Mouse (Mus musculus) hindlimb bud, embryonic 11.5 days (tissue): ENCODE measurements around the gene Ephx1.
"Not testable (repeated sequence)": the region's sequence is repeated elsewhere in the genome, so short reads cannot be mapped to it uniquely, and the experiment has no call there.

Source experiments
- DNase-seq: peaks from one replicate; pipeline ENCODE4 v3.0.0-alpha.2; 2012; ENCODE audit warnings: low read depth, low spot score; ENCODE audit errors: extremely low spot score

The Ephx1 gene

GRCm38 (mm10) chr1:180941726-180942125, 79.0 kb downstream of the Ephx1 start:
- no peak for DNase-seq

- DNase-seq: no peak
Measured at GRCm38 (mm10) chr1:180940776-180941460, 79.8 kb downstream of the Ephx1 start.

DNA sequence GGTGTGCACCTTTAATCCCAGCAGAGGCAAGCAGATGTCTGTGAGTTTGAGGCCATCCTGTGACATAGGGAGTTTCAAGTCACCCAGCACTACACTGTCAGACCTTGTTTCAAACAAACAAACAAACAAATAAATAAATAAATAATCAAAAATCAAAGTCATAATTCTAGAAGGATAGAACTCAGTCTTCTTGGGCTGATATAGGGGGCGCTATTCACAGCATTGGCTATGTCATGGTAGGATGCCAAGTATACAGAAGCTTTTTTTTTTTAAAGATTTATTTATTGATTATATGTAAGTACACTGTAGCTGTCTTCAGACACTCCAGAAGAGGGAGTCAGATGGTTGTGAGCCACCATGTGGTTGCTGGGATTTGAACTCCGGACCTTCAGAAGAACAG, 81.9 kb downstream of the Ephx1 start:
- not testable (repeated sequence) for DNase-seq

DNA sequence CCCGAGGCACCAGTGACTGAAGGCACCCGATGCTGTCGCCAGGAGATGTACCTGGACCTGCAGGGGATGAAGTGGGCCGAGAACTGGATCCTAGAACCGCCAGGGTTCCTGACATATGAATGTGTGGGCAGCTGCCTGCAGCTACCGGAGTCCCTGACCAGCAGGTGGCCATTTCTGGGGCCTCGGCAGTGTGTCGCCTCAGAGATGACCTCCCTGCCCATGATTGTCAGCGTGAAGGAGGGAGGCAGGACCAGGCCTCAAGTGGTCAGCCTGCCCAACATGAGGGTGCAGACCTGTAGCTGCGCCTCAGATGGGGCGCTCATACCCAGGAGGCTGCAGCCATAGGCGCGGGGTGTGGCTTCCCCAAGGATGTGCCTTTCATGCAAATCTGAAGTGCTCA, 83.1 kb downstream of the Ephx1 start:
- not testable (repeated sequence) for DNase-seq

GRCm38 (mm10) chr1:180936610-180937398, 83.9 kb downstream of the Ephx1 start:
- DNase-seq: not testable (repeated sequence)

DNA sequence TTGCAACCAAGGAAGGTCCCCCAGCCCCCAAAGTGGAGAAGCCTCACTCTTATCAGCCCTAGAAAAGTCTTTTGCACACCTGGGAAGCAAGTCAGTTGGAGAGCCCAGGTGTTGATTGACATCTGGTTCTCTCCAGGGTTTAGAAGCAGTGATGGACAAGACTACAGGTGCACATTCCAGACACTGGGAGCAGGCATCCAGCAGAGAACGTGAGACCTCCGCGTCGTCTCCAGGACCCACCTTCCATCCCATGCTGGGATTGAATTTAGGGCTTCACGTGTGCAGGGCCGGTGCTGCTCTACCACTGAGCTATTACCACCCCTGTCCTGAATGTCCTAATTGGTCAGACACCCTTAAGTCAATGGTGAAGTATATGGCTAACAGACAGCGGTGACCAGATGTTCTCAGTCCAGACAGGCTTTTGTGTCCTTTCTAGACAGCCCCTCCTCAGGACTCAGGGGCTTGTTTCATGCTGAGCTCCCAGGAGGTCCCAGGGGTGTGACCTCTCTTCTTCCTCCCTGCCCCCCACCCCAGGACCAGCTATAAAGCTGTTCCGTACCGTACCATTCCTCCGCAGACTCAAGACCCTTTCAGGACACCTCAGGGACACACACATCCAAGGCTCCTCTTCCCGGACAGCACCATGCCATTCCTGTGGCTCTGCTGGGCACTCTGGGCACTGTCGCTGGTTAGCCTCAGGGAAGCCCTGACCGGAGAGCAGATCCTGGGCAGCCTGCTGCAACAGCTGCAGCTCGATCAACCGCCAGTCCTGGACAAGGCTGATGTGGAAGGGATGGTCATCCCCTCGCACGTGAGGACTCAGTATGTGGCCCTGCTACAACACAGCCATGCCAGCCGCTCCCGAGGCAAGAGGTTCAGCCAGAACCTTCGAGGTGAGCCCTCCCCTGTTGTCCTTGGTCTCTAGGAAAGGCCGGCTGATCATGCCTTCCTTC, 86.0 kb downstream of the Ephx1 start, which contains the start of gene Lefty1:
Gene Lefty1 (plus strand): TSS at position 556 of the 953 bp plus-strand sequence.
- no peak for DNase-seq

DNA sequence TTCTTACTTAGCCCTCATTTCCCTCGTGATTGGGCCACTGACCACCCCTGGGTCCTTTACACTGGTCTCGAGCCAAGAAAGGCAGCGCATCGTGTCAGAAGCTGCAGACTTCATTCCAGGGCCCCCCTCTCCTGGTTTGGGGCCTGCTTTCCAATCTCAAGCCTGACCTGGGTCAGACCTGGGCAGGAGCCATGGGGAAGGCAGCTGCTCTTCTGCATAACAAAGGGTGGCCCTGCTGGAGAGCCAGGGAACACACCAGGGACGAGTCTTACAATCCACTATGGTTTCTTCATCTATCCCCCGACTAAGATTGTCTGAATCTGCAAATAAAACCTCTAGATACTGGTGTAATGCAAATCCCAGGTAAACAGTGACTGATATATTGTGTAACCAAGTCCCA, 87.0 kb downstream of the Ephx1 start:
- no peak for DNase-seq

- DNase-seq: no peak
Measured at GRCm38 (mm10) chr1:180931106-180931505, 89.6 kb downstream of the Ephx1 start.

DNA sequence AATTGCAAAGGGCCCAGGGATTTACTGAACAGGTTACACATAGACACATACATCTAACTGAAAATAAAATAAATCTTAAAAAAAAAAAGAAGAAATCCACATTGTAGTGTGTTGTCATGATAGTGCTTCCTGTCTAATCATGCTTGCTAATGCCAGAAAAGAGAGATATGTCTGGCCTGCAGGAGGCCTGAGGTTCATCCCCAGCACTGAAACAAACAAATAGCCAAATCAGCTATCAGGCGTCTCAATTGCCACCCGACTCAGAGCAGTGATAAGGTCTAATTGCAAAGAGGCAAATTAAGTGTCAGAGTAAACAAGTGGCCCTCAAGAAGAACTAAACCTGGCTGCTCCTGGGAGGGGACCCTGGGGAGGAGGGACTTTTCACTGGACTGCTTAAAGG, 91.1 kb downstream of the Ephx1 start:
- no peak for DNase-seq

DNA sequence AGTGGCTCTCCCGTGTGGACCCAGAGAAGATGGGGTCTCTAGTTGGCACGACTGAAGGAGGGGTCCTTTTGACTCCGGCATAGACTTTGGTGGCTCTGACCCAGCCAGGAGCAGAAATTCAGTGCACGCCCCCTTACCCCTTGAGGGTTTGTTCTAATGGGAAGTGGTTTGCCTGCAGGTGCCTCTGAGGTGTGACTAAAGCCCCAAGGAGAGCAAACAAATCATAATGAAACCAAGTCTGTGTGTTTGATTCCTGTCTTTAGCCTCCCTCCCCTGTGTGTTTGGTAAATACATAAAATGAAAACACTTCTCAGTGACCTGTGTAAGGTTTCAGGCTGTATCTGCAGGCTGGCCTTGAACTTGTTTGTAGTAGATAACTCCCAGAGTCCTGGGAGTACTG, 94.4 kb downstream of the Ephx1 start:
- no peak for DNase-seq
